Mouse (Mus musculus): Measurements from ENCODE around the gene Tecta. TPM values are rescaled to one million over a fixed set of nuclear protein-coding genes. Genes with fewer than 3 reads are reported as not detected.

The Tecta gene
- polyA plus RNA-seq, 1 experiment, result 0.05 TPM

- no peak for TF ChIP-seq POLR2A (IDR thresholded peaks at IDR 0.05; ENCODE audit: borderline replicate concordance, extremely low read depth, low read depth, low read length)
- DNase-seq, result no peak
- H3K4me3 ChIP-seq (replicated peaks; ENCODE audit: extremely low read depth, low read depth, low read length), result no peak overlapping the region
- 66% methylated on average over 6 of the region's 6 CpGs for WGBS
- H3K4me1 ChIP-seq (ENCODE audit: control insufficient read depth, insufficient read depth, low read length), result no peaks in the 10 kb centered on the region
These were observed 27.9 kb downstream of the Tecta start for GRCm38 (mm10) chr9:42371670-42372368.

- no peak for TF ChIP-seq POLR2A (IDR thresholded peaks at IDR 0.05; ENCODE audit: borderline replicate concordance, extremely low read depth, low read depth, low read length)
- TF ChIP-seq CTCF (IDR thresholded peaks at IDR 0.05; ENCODE audit: insufficient read depth, low read length), result no peak
- WGBS, result 89% methylated on average over 4 of the region's 4 CpGs
- Histone ChIP-seq H3K4me1 (ENCODE audit: control insufficient read depth, insufficient read depth, low read length) (no peaks in the 10 kb centered on the region), H3K4me3 (replicated peaks; ENCODE audit: extremely low read depth, low read depth, low read length) (no peak overlapping the region)
- no peak for DNase-seq
These were observed 42.1 kb downstream of the Tecta start for GRCm38 (mm10) chr9:42357585-42357984.

- H3K4me1 ChIP-seq (ENCODE audit: control insufficient read depth, insufficient read depth, low read length), result no peaks in the 10 kb centered on the region
- H3K4me3 ChIP-seq (replicated peaks; ENCODE audit: extremely low read depth, low read depth, low read length), result no peak overlapping the region
- no peak for TF ChIP-seq POLR2A (IDR thresholded peaks at IDR 0.05; ENCODE audit: borderline replicate concordance, extremely low read depth, low read depth, low read length)
- no peak for TF ChIP-seq CTCF (IDR thresholded peaks at IDR 0.05; ENCODE audit: insufficient read depth, low read length)
- 74% methylated on average over 1 of the region's 1 CpGs for WGBS
- DNase-seq, result no peak
These were observed 44.9 kb downstream of the Tecta start for GRCm38 (mm10) chr9:42354871-42355270.

GRCm38 (mm10) chr9:42349791-42350190 is 49.9 kb downstream of the Tecta start:
- whole genome bisulfite sequencing, result 27% methylated on average over 7 of the region's 7 CpGs

GRCm38 (mm10) chr9:42346297-42346696 is 53.4 kb downstream of the Tecta start:
- no peak for DNase-seq
- TF ChIP-seq CTCF (IDR thresholded peaks at IDR 0.05; ENCODE audit: insufficient read depth, low read length) (no peak), POLR2A (IDR thresholded peaks at IDR 0.05; ENCODE audit: borderline replicate concordance, extremely low read depth, low read depth, low read length) (no peak)
- H3K4me1 ChIP-seq (ENCODE audit: control insufficient read depth, insufficient read depth, low read length), result no peaks in the 10 kb centered on the region
- no peak overlapping the region for H3K4me3 ChIP-seq (replicated peaks; ENCODE audit: extremely low read depth, low read depth, low read length)

More at GRCm38 (mm10) chr9:42349791-42350190, 49.9 kb downstream of the Tecta start:
- H3K4me1 ChIP-seq (ENCODE audit: control insufficient read depth, insufficient read depth, low read length), result no peaks in the 10 kb centered on the region
- DNase-seq, result no peak
- TF ChIP-seq POLR2A (IDR thresholded peaks at IDR 0.05; ENCODE audit: borderline replicate concordance, extremely low read depth, low read depth, low read length) (no peak), CTCF (IDR thresholded peaks at IDR 0.05; ENCODE audit: insufficient read depth, low read length) (no peak)
- no peak overlapping the region for H3K4me3 ChIP-seq (replicated peaks; ENCODE audit: extremely low read depth, low read depth, low read length)

GRCm38 (mm10) chr9:42339151-42339550 is 60.6 kb downstream of the Tecta start:
- no peak for TF ChIP-seq POLR2A (IDR thresholded peaks at IDR 0.05; ENCODE audit: borderline replicate concordance, extremely low read depth, low read depth, low read length)
- TF ChIP-seq CTCF (IDR thresholded peaks at IDR 0.05; ENCODE audit: insufficient read depth, low read length), result no peak

GRCm38 (mm10) chr9:42337026-42337425 is 62.7 kb downstream of the Tecta start:
- TF ChIP-seq CTCF (IDR thresholded peaks at IDR 0.05; ENCODE audit: insufficient read depth, low read length) (no peak), POLR2A (IDR thresholded peaks at IDR 0.05; ENCODE audit: borderline replicate concordance, extremely low read depth, low read depth, low read length) (no peak)
- H3K4me1 ChIP-seq (ENCODE audit: control insufficient read depth, insufficient read depth, low read length), result no peaks in the 10 kb centered on the region
- WGBS, result 74% methylated on average over 13 of the region's 13 CpGs
- no peak overlapping the region for H3K4me3 ChIP-seq (replicated peaks; ENCODE audit: extremely low read depth, low read depth, low read length)
- no peak for DNase-seq

More at GRCm38 (mm10) chr9:42339151-42339550, 60.6 kb downstream of the Tecta start:
- Histone ChIP-seq H3K4me1 (ENCODE audit: control insufficient read depth, insufficient read depth, low read length) (no peaks in the 10 kb centered on the region), H3K4me3 (replicated peaks; ENCODE audit: extremely low read depth, low read depth, low read length) (no peak overlapping the region)
- no peak for DNase-seq
- WGBS, result 48% methylated on average over 4 of the region's 4 CpGs

GRCm38 (mm10) chr9:42336575-42336974 is 63.2 kb downstream of the Tecta start:
- no peak for TF ChIP-seq POLR2A (IDR thresholded peaks at IDR 0.05; ENCODE audit: borderline replicate concordance, extremely low read depth, low read depth, low read length)
- no peak for TF ChIP-seq CTCF (IDR thresholded peaks at IDR 0.05; ENCODE audit: insufficient read depth, low read length)
- Histone ChIP-seq H3K4me1 (ENCODE audit: control insufficient read depth, insufficient read depth, low read length) (no peaks in the 10 kb centered on the region), H3K4me3 (replicated peaks; ENCODE audit: extremely low read depth, low read depth, low read length) (no peak overlapping the region)
- DNase-seq, result no peak
- WGBS, result 91% methylated on average over 1 of the region's 1 CpGs

GRCm38 (mm10) chr9:42334885-42335284 is 64.8 kb downstream of the Tecta start:
- 89% methylated on average over 3 of the region's 3 CpGs for WGBS

GRCm38 (mm10) chr9:42332692-42333091 is 67.0 kb downstream of the Tecta start:
- TF ChIP-seq CTCF (IDR thresholded peaks at IDR 0.05; ENCODE audit: insufficient read depth, low read length), result no peak
- no peak for TF ChIP-seq POLR2A (IDR thresholded peaks at IDR 0.05; ENCODE audit: borderline replicate concordance, extremely low read depth, low read depth, low read length)
- Histone ChIP-seq H3K4me1 (ENCODE audit: control insufficient read depth, insufficient read depth, low read length) (no peaks in the 10 kb centered on the region), H3K4me3 (replicated peaks; ENCODE audit: extremely low read depth, low read depth, low read length) (no peak overlapping the region)
- DNase-seq, result no peak
- WGBS, result 64% methylated on average over 12 of the region's 12 CpGs

More at GRCm38 (mm10) chr9:42334885-42335284, 64.8 kb downstream of the Tecta start:
- no peak for DNase-seq
- Histone ChIP-seq H3K4me3 (replicated peaks; ENCODE audit: extremely low read depth, low read depth, low read length) (no peak overlapping the region), H3K4me1 (ENCODE audit: control insufficient read depth, insufficient read depth, low read length) (no peaks in the 10 kb centered on the region)
- no peak for TF ChIP-seq POLR2A (IDR thresholded peaks at IDR 0.05; ENCODE audit: borderline replicate concordance, extremely low read depth, low read depth, low read length)
- TF ChIP-seq CTCF (IDR thresholded peaks at IDR 0.05; ENCODE audit: insufficient read depth, low read length), result no peak
